Mouse (Mus musculus) small intestine, adult 2 months (tissue): ENCODE results near the gene Prmt1. TPM values are rescaled to one million over a fixed set of nuclear protein-coding genes. Genes with fewer than 3 reads are reported as not detected.

Experiments
- H3K27ac ChIP-seq: fragments of 200-500 bp; 2 replicates; pipeline ENCODE4 v1.5.1; 2012; ENCODE audit warnings: low read depth, low read length, control low read depth, inconsistent platforms; ENCODE audit not compliant: insufficient read depth
- H3K27me3 ChIP-seq: fragments of 200-500 bp; 2 replicates; pipeline ENCODE4 v1.6.1; 2012; ENCODE audit warnings: mild to moderate bottlenecking, moderate library complexity, low read length, inconsistent platforms; ENCODE audit not compliant: control insufficient read depth, insufficient read depth
- H3K36me3 ChIP-seq: fragments of 200-500 bp; 2 replicates; pipeline ENCODE4 v1.6.1; 2012; ENCODE audit warnings: mild to moderate bottlenecking, low read length, control low read depth, inconsistent platforms; ENCODE audit not compliant: control insufficient read depth, insufficient read depth
- H3K4me1 ChIP-seq: fragments of 200-500 bp; 2 replicates; pipeline ENCODE4 v1.6.1; 2012; ENCODE audit warnings: low read length, inconsistent platforms, mixed read lengths; ENCODE audit not compliant: control insufficient read depth, insufficient read depth, insufficient read length
- H3K4me3 ChIP-seq: fragments of 200-500 bp; 2 replicates; pipeline ENCODE4 v1.5.1; 2012; ENCODE audit warnings: low read depth, mild to moderate bottlenecking, control low read depth, inconsistent platforms, low read length, moderate library complexity
- CTCF ChIP-seq: fragments of 200-500 bp; IDR thresholded peaks from 2 replicates; pipeline ENCODE4 v1.5.1; 2012; ENCODE audit warnings: low read depth, mild to moderate bottlenecking, control low read depth, inconsistent platforms, low read length, moderate library complexity, mixed read lengths; ENCODE audit not compliant: insufficient replicate concordance, insufficient read length; ENCODE audit errors: extremely low read depth
- POLR2A ChIP-seq: fragments of 200-500 bp; IDR thresholded peaks from 2 replicates; pipeline ENCODE4 v1.6.1; 2012; ENCODE audit warnings: low read depth, mild to moderate bottlenecking, control low read depth, inconsistent platforms, low read length, moderate library complexity
- WGBS: fragments of 180-500 bp; shearing (Covaris S2); methylation state at CpG from one replicate; pipeline ENCODE4 v1.1.7; 2018; 5-methylcytosine and 5-hydroxymethylcytosine counted together
- polyA plus RNA-seq: library from polyadenylated mRNA; depleted of rRNA; stranded (reverse); fragments of >200 nt; gene quantifications from 2 replicates; pipeline ENCODE4 v1.2.3, GENCODE M21; 2012

Gene Prmt1
- polyA plus RNA-seq, 1 experiment, result 68.6 TPM

- WGBS, result 38% methylated on average over 5 of the region's 5 CpGs
These were observed 30.7 kb downstream of the Prmt1 start for GRCm38 (mm10) chr7:44955628-44956027.

GRCm38 (mm10) chr7:44954091-44954885 lies 32.1 kb downstream of the Prmt1 start:
- Histone ChIP-seq H3K27me3 (no peaks in the 10 kb centered on the region), H3K36me3 (no peaks in the 10 kb centered on the region), H3K4me1 (no peaks in the 10 kb centered on the region), H3K4me3 (no peak overlapping the region), H3K27ac (no peak overlapping the region)
- WGBS, result 87% methylated on average over 12 of the region's 12 CpGs
- TF ChIP-seq POLR2A (no peak), CTCF (no peak)

More at GRCm38 (mm10) chr7:44955628-44956027, 30.7 kb downstream of the Prmt1 start:
- TF ChIP-seq CTCF (peak; percentile 31; the same call in 1 of the 2 replicates), POLR2A (no peak)
- H3K4me1 ChIP-seq, result no peaks in the 10 kb centered on the region
- no peaks in the 10 kb centered on the region for H3K36me3 ChIP-seq
- no peak overlapping the region for H3K27ac ChIP-seq
- H3K4me3 ChIP-seq, result no peak overlapping the region
- no peaks in the 10 kb centered on the region for H3K27me3 ChIP-seq

- no peaks in the 10 kb centered on the region for H3K4me1 ChIP-seq
- 78% methylated on average over 14 of the region's 14 CpGs for WGBS
- no peaks in the 10 kb centered on the region for H3K27me3 ChIP-seq
- H3K36me3 ChIP-seq, result no peaks in the 10 kb centered on the region
- TF ChIP-seq CTCF, result no peak
- TF ChIP-seq POLR2A, result no peak
- no peak overlapping the region for H3K27ac ChIP-seq
- no peak overlapping the region for H3K4me3 ChIP-seq
These were observed 32.8 kb downstream of the Prmt1 start for GRCm38 (mm10) chr7:44953561-44953960.

GRCm38 (mm10) chr7:44952611-44953306 lies 33.6 kb downstream of the Prmt1 start:
- WGBS, result 5% methylated on average over 24 of the region's 24 CpGs
- Histone ChIP-seq H3K4me1 (no peaks in the 10 kb centered on the region), H3K36me3 (no peaks in the 10 kb centered on the region), H3K27ac (peak overlapping the region; percentile 15; the same call in 1 of the 2 replicates), H3K27me3 (no peaks in the 10 kb centered on the region), H3K4me3 (peak overlapping the region; percentile 66)
- TF ChIP-seq CTCF (no peak), POLR2A (no peak)

GRCm38 (mm10) chr7:44951960-44952359 lies 34.4 kb downstream of the Prmt1 start:
- H3K27me3 ChIP-seq, result no peaks in the 10 kb centered on the region
- H3K27ac ChIP-seq, result peak overlapping the region; percentile 15; the same call in 1 of the 2 replicates
- peak overlapping the region; percentile 66 for H3K4me3 ChIP-seq
- TF ChIP-seq POLR2A (no peak), CTCF (no peak)
- H3K4me1 ChIP-seq, result no peaks in the 10 kb centered on the region
- WGBS, result 1% methylated on average over 10 of the region's 10 CpGs
- no peaks in the 10 kb centered on the region for H3K36me3 ChIP-seq

DNA sequence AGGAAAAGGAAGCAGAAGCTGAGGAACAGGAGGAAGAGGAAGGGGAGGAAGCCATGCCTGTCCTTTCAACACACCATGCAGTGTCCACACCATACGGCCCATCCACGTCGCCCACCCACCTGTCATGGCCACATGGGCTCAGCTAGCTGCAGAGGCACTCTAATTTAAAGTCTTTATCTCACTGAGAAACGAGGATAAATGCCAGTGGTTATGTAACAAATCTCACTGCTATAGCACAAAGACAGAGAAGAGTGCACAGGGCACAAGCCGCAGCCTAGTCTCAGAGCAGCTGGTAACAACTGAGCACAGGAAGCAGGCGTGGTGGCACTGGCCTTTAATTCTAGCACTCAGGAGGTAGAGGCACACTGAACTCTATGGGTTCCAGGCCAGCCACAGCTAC lies 36.4 kb downstream of the Prmt1 start:
- Histone ChIP-seq H3K27ac (no peak overlapping the region), H3K36me3 (no peaks in the 10 kb centered on the region), H3K4me1 (no peaks in the 10 kb centered on the region), H3K4me3 (no peak overlapping the region), H3K27me3 (no peaks in the 10 kb centered on the region)
- WGBS, result 50% methylated on average over 6 of the region's 6 CpGs
- TF ChIP-seq POLR2A, result no peak
- TF ChIP-seq CTCF, result no peak

- H3K4me1 ChIP-seq, result no peaks in the 10 kb centered on the region
- no peak within 1 kb of the TSS for H3K27ac ChIP-seq
- no peaks in the 10 kb centered on the region for H3K36me3 ChIP-seq
- 81% methylated on average over 7 of the region's 7 CpGs for WGBS
- TF ChIP-seq CTCF (no peak), POLR2A (no peak)
- no peaks in the 10 kb centered on the region for H3K27me3 ChIP-seq
- no peak within 1 kb of the TSS for H3K4me3 ChIP-seq
These were observed 43.5 kb downstream of the Prmt1 start, which contains the start of gene Tsks for GRCm38 (mm10) chr7:44942904-44943303. Gene Tsks, plus strand, starts transcription at chr7:44943204.
